Mouse (Mus musculus) large intestine, adult 2 months (tissue): ENCODE results near the gene Agpat2. TPM values are rescaled to one million over a fixed set of nuclear protein-coding genes. Genes with fewer than 3 reads are reported as not detected.

Experiments used
- DNase-seq: peaks from one replicate; pipeline ENCODE4 v3.0.0-alpha.2; 2012; ENCODE audit warnings: low read depth, low spot score
- WGBS: fragments of 180-500 bp; shearing (Covaris S2); methylation state at CpG from one replicate; pipeline ENCODE4 v1.1.7; 2018; 5-methylcytosine and 5-hydroxymethylcytosine counted together
- polyA plus RNA-seq: library from polyadenylated mRNA; depleted of rRNA; stranded (reverse); fragments of >200 nt; gene quantifications from 2 replicates; pipeline ENCODE4 v1.2.3, GENCODE M21; 2012

The Agpat2 gene
- polyA plus RNA-seq, 1 experiment = 342 TPM

GRCm38 (mm10) chr2:26599965-26600364, 4.3 kb downstream of the Agpat2 start:
- DNase-seq = no peak
- WGBS = 59% methylated on average over 4 of the region's 4 CpGs

- no peak for DNase-seq
- 78% methylated on average over 3 of the region's 3 CpGs for WGBS
Measured at GRCm38 (mm10) chr2:26598462-26598861, 5.8 kb downstream of the Agpat2 start.

- no peak for DNase-seq
Measured at GRCm38 (mm10) chr2:26597810-26598209, 6.4 kb downstream of the Agpat2 start.

GRCm38 (mm10) chr2:26596898-26597297, 7.3 kb downstream of the Agpat2 start:
- no peak for DNase-seq
- WGBS = 97% methylated on average over 3 of the region's 3 CpGs

More at GRCm38 (mm10) chr2:26597810-26598209, 6.4 kb downstream of the Agpat2 start:
- WGBS = 83% methylated on average over 2 of the region's 2 CpGs

GRCm38 (mm10) chr2:26595725-26596435, 8.3 kb downstream of the Agpat2 start:
- 81% methylated on average over 11 of the region's 11 CpGs for WGBS
- no peak for DNase-seq

GRCm38 (mm10) chr2:26594934-26595724, 9.1 kb downstream of the Agpat2 start:
- WGBS = 36% methylated on average over 6 of the region's 6 CpGs
- DNase-seq = no peak

GRCm38 (mm10) chr2:26594461-26594933, 9.7 kb downstream of the Agpat2 start:
- WGBS = 64% methylated on average over 7 of the region's 7 CpGs

GRCm38 (mm10) chr2:26594022-26594346, 10.2 kb downstream of the Agpat2 start:
- 32% methylated on average over 9 of the region's 9 CpGs for WGBS
- DNase-seq = no peak

More at GRCm38 (mm10) chr2:26594461-26594933, 9.7 kb downstream of the Agpat2 start:
- DNase-seq = no peak

- 52% methylated on average over 9 of the region's 9 CpGs for WGBS
- no peak for DNase-seq
Measured at GRCm38 (mm10) chr2:26593211-26594021, 10.8 kb downstream of the Agpat2 start.

GRCm38 (mm10) chr2:26591416-26591815, 12.8 kb downstream of the Agpat2 start:
- WGBS = 78% methylated on average over 12 of the region's 12 CpGs
- no peak for DNase-seq

- WGBS = 67% methylated on average over 7 of the region's 7 CpGs
- DNase-seq = no peak
Measured at GRCm38 (mm10) chr2:26590962-26591361, 13.3 kb downstream of the Agpat2 start.

GRCm38 (mm10) chr2:26590282-26590681, 13.9 kb downstream of the Agpat2 start:
- DNase-seq = no peak
- whole genome bisulfite sequencing = 94% methylated on average over 7 of the region's 7 CpGs

GRCm38 (mm10) chr2:26589284-26589683, 14.9 kb downstream of the Agpat2 start:
- WGBS = 83% methylated on average over 10 of the region's 10 CpGs
- no peak for DNase-seq

- 59% methylated on average over 4 of the region's 4 CpGs for whole genome bisulfite sequencing
- no peak for DNase-seq
Measured at GRCm38 (mm10) chr2:26588573-26588972, 15.6 kb downstream of the Agpat2 start.

GRCm38 (mm10) chr2:26587044-26587405, 17.2 kb downstream of the Agpat2 start:
- no peak for DNase-seq
- WGBS = 14% methylated on average over 11 of the region's 11 CpGs

GRCm38 (mm10) chr2:26586294-26587043, 17.7 kb downstream of the Agpat2 start, which contains the start of gene Gm20532:
Gene Gm20532 (plus strand): TSS chr2:26586639.
- no peak for DNase-seq
- WGBS = 2% methylated on average over 65 of the region's 65 CpGs

- WGBS = 40% methylated on average over 6 of the region's 6 CpGs
- no peak for DNase-seq
Measured at GRCm38 (mm10) chr2:26585713-26586112, 18.5 kb downstream of the Agpat2 start.

GRCm38 (mm10) chr2:26583640-26584039, 20.6 kb downstream of the Agpat2 start:
- 48% methylated on average over 11 of the region's 11 CpGs for WGBS
- no peak for DNase-seq

- 71% methylated on average over 7 of the region's 7 CpGs for WGBS
- no peak for DNase-seq
Measured at GRCm38 (mm10) chr2:26582741-26583140, 21.5 kb downstream of the Agpat2 start.
